Mouse (Mus musculus): ENCODE data around the gene Fam214a. TPM values are rescaled to one million over a fixed set of nuclear protein-coding genes. Genes with fewer than 3 reads are reported as not detected.
A peak's percentile ranks its signal among the peaks of the same experiment; 100 is the strongest.

Fam214a gene
- polyA plus RNA-seq, 1 experiment from 2014 or later = 15.4 TPM

DNA sequence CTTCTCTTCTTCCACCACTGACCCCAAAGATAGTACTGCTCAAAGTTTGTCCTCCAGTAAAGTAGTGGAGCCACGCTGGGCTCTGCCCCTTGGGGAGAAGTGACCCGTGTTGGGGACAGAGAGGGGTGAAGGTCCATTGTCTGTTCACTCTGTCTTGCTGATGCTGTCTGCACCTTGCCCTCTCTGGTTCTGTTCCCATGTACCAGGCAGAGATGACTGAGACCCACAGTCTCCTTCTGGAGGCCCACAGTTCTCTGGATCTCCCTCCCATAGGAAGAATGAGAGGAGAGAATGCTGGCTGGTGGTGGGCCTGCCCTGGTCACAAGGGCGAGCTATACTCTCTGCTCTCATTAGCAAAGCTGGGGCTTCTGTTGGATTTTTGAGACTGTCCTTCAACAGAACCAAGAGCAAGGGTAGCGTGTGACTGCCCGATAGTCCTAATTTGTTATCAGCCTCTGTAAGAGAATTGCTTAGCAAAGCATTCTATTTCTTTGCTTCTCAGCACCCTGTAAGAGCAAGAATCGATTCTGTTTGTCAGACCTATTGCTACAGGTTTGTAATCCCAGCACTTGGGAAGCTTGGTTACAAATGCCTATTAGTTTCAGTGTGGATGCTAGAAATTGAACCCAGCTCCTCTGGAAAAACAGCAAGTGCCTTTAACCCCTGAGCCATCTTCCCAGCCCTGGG is 29.2 kb upstream of the Fam214a start:
- H3K4me2 ChIP-seq (ENCODE audit: low read length) = no peak overlapping the region
- no peaks in the 10 kb centered on the region for H3K27me3 ChIP-seq (ENCODE audit: insufficient read depth, low read length)
- H3K9ac ChIP-seq (ENCODE audit: low read depth, low read length) = no peak overlapping the region
- no peak for DNase-seq (ENCODE audit: low spot score)
- no peak overlapping the region for H3K4me3 ChIP-seq (replicated peaks; ENCODE audit: low read depth, low read length)
- H3K36me3 ChIP-seq (ENCODE audit: insufficient read depth, low read length) = no peaks in the 10 kb centered on the region
- no peak for TF ChIP-seq CTCF (IDR thresholded peaks at IDR 0.05; ENCODE audit: low read depth)
- no peaks in the 10 kb centered on the region for H3K9me3 ChIP-seq (replicated peaks; ENCODE audit: low read length)
- H3K27ac ChIP-seq = no peak overlapping the region
- ATAC-seq (replicated peaks; ENCODE audit: low FRiP score, low read depth) = 0 out of 2 replicates have a peak, but pooled peaks have one; percentile 9
- 0 out of 2 replicates have a peak, but pooled peaks cover 3% of the 10 kb centered on the region for H3K4me1 ChIP-seq (replicated peaks; ENCODE audit: insufficient read depth, low read length)
- WGBS = 72% methylated on average over 6 of the region's 6 CpGs

DNA sequence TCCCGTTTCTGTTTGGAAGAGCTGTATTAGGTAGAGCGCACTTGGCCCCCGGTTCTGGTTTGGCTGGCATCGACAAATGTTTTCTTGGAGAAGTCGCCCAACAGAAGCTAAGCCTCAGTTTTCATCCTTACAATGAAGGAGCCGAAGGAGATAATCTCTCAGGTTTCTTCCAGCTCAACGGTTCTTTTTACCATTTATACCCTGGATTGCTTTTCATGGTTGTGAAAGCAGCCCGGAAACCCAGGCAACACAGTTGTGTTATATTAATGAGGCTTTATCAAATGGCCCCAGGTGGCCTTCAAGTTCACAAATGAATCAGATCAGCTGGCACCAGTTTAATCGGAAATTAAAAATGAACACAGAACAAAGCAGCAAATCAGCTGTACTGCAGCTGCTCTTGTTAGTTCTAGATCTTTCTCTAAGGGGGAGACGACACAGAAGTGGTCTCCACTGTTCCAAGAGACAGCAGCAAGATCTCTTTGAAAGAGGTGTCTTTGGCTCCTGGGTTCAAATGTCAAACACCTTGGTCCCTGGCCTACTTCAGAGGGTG is 27.4 kb upstream of the Fam214a start:
- Histone ChIP-seq H3K4me1 (replicated peaks; ENCODE audit: insufficient read depth, low read length) (0 out of 2 replicates have a peak, but pooled peaks cover 3% of the 10 kb centered on the region), H3K27ac (no peak overlapping the region), H3K36me3 (ENCODE audit: insufficient read depth, low read length) (no peaks in the 10 kb centered on the region), H3K27me3 (ENCODE audit: insufficient read depth, low read length) (no peaks in the 10 kb centered on the region), H3K9me3 (replicated peaks; ENCODE audit: low read length) (no peaks in the 10 kb centered on the region), H3K4me3 (replicated peaks; ENCODE audit: low read depth, low read length) (no peak overlapping the region), H3K9ac (ENCODE audit: low read depth, low read length) (no peak overlapping the region), H3K4me2 (ENCODE audit: low read length) (no peak overlapping the region)
- TF ChIP-seq CTCF (IDR thresholded peaks at IDR 0.05; ENCODE audit: low read depth) = no peak
- ATAC-seq (replicated peaks; ENCODE audit: low FRiP score, low read depth) (no peak), DNase-seq (ENCODE audit: low spot score) (no peak)
- 77% methylated on average over 10 of the region's 10 CpGs for WGBS

DNA sequence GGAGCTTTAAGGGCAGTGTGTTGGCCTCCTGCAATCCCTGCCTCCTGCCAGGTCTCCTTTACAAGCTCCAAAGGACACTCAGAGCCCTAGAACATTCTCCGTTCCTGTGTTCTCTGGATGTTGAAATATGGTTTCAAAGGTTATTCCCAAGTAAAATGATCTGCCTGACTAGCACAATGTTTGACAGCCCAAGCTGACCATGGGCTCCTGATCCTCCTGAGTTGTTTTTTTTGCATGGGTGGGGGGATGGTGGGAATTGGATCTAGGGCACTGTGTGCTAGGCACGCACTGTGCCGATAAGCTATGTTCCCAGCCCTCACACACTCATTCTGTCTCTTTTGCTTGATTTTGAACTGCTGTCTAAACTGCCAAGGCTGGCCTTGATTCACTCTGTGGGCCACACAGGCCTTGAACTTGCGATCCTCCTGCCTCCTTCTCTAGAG is 22.7 kb upstream of the Fam214a start:
- WGBS = 65% methylated on average over 4 of the region's 4 CpGs

DNA sequence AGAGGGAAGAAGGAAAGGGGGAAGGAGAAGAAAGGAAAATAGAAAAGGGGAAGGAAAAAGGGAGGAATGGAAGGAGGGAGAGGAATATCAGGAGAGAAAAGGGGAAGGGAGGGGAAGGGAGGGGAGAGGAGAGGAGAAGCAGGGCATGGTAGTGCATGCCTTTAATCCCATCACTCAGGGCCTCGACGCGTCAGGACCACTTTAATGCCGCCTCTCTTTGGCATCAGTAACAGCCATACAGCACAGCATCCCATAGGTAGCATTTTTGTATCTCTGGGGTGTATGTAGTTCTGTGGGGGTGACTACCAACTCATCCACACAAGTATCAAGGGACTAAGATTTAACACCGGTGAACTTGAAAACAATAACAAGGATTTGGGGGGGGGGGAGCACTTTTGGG is 22.0 kb upstream of the Fam214a start:
- H3K36me3 ChIP-seq (ENCODE audit: insufficient read depth, low read length) = no peaks in the 10 kb centered on the region
- TF ChIP-seq CTCF (IDR thresholded peaks at IDR 0.05; ENCODE audit: low read depth) = no peak
- no peak overlapping the region for H3K27ac ChIP-seq
- H3K27me3 ChIP-seq (ENCODE audit: insufficient read depth, low read length) = no peaks in the 10 kb centered on the region
- no peak overlapping the region for H3K4me2 ChIP-seq (ENCODE audit: low read length)
- H3K9ac ChIP-seq (ENCODE audit: low read depth, low read length) = no peak overlapping the region
- ATAC-seq (replicated peaks; ENCODE audit: low FRiP score, low read depth) = no peak
- H3K9me3 ChIP-seq (replicated peaks; ENCODE audit: low read length) = no peaks in the 10 kb centered on the region
- 91% methylated on average over 5 of the region's 5 CpGs for WGBS
- H3K4me1 ChIP-seq (replicated peaks; ENCODE audit: insufficient read depth, low read length) = no peaks in the 10 kb centered on the region
- DNase-seq (ENCODE audit: low spot score) = no peak
- no peak overlapping the region for H3K4me3 ChIP-seq (replicated peaks; ENCODE audit: low read depth, low read length)

More for the DNA sequence above, 22.7 kb upstream of the Fam214a start:
- Histone ChIP-seq H3K36me3 (ENCODE audit: insufficient read depth, low read length) (no peaks in the 10 kb centered on the region), H3K4me2 (ENCODE audit: low read length) (no peak overlapping the region), H3K27ac (no peak overlapping the region), H3K4me1 (replicated peaks; ENCODE audit: insufficient read depth, low read length) (no peaks in the 10 kb centered on the region), H3K9ac (ENCODE audit: low read depth, low read length) (no peak overlapping the region), H3K9me3 (replicated peaks; ENCODE audit: low read length) (no peaks in the 10 kb centered on the region), H3K4me3 (replicated peaks; ENCODE audit: low read depth, low read length) (no peak overlapping the region), H3K27me3 (ENCODE audit: insufficient read depth, low read length) (no peaks in the 10 kb centered on the region)
- ATAC-seq (replicated peaks; ENCODE audit: low FRiP score, low read depth) (peak; percentile 40; the same call in 1 of the 2 replicates), DNase-seq (ENCODE audit: low spot score) (no peak)
- no peak for TF ChIP-seq CTCF (IDR thresholded peaks at IDR 0.05; ENCODE audit: low read depth)

DNA sequence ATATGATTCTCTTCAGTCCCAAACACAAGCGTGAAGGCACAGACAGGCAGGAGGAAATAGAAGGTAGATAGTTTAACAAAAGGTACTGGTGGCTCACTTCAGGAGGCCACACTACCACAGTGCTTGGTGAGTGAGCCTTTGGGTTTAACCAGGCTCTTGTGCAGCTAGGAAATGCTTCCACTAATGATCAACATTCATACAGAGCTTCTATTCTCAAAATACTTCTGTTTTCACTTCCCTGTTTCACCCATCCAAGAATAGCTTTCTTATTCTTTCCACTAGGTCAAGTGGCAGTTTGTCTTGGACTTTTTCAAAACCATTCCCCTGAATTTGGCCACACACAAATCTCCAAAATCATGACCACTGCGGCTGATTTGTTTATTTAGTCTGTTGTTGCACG is 17.4 kb upstream of the Fam214a start:
- Histone ChIP-seq H3K36me3 (ENCODE audit: insufficient read depth, low read length) (no peaks in the 10 kb centered on the region), H3K9ac (ENCODE audit: low read depth, low read length) (no peak overlapping the region), H3K9me3 (replicated peaks; ENCODE audit: low read length) (no peaks in the 10 kb centered on the region), H3K4me1 (replicated peaks; ENCODE audit: insufficient read depth, low read length) (no peaks in the 10 kb centered on the region), H3K27me3 (ENCODE audit: insufficient read depth, low read length) (no peaks in the 10 kb centered on the region), H3K4me3 (replicated peaks; ENCODE audit: low read depth, low read length) (no peak overlapping the region), H3K27ac (no peak overlapping the region), H3K4me2 (ENCODE audit: low read length) (no peak overlapping the region)
- no peak for TF ChIP-seq CTCF (IDR thresholded peaks at IDR 0.05; ENCODE audit: low read depth)
- no peak for DNase-seq (ENCODE audit: low spot score)
- WGBS = 64% methylated on average over 3 of the region's 3 CpGs
- no peak for ATAC-seq (replicated peaks; ENCODE audit: low FRiP score, low read depth)

DNA sequence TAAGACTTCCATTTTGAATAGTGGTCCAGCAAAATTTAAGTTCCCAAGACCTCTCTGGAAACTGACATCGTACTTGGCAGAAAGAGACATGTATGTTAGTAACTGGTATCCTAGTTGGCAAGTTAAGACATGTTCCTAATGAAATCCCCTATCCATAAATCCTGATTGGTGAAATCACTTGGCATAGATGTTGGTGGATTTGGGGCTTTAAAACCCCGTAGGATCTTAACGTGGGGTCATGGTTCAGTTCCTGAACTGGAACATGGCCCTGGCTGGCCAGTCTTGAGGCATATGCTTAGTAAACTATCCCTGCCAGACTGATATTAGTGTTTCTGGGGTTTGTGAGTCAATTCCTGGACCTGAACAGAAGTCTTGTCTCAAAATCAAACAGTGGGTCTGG is 14.9 kb upstream of the Fam214a start:
- H3K27me3 ChIP-seq (ENCODE audit: insufficient read depth, low read length) = no peaks in the 10 kb centered on the region
- H3K4me2 ChIP-seq (ENCODE audit: low read length) = no peak overlapping the region
- H3K9ac ChIP-seq (ENCODE audit: low read depth, low read length) = no peak overlapping the region
- no peak for ATAC-seq (replicated peaks; ENCODE audit: low FRiP score, low read depth)
- DNase-seq (ENCODE audit: low spot score) = no peak
- no peaks in the 10 kb centered on the region for H3K36me3 ChIP-seq (ENCODE audit: insufficient read depth, low read length)
- TF ChIP-seq CTCF (IDR thresholded peaks at IDR 0.05; ENCODE audit: low read depth) = no peak
- H3K4me3 ChIP-seq (replicated peaks; ENCODE audit: low read depth, low read length) = no peak overlapping the region
- no peak overlapping the region for H3K27ac ChIP-seq
- H3K4me1 ChIP-seq (replicated peaks; ENCODE audit: insufficient read depth, low read length) = no peaks in the 10 kb centered on the region
- WGBS = 74% methylated on average over 3 of the region's 3 CpGs
- no peaks in the 10 kb centered on the region for H3K9me3 ChIP-seq (replicated peaks; ENCODE audit: low read length)

Data from kidney, postnatal 0 days (tissue).